Mouse (Mus musculus) cerebellum, adult 2 months (tissue): Measurements from ENCODE around the gene Esrrb. TPM values are rescaled to one million over a fixed set of nuclear protein-coding genes. Genes with fewer than 3 reads are reported as not detected.

ENCODE experiments used
- DNase-seq, 2 experiments: peaks; one replicate each; pipeline ENCODE4 v3.0.0; 2021
- H3K27ac ChIP-seq: fragments of 200-500 bp; 2 replicates; pipeline ENCODE4 v1.5.1; 2012; ENCODE audit warnings: low read length, control low read depth, inconsistent platforms; ENCODE audit not compliant: insufficient read depth
- H3K27me3 ChIP-seq: fragments of 200-500 bp; 2 replicates; pipeline ENCODE4 v1.6.1; 2012; ENCODE audit warnings: inconsistent platforms, mild to moderate bottlenecking, low read length, moderate library complexity; ENCODE audit not compliant: control insufficient read depth, insufficient read depth
- H3K4me1 ChIP-seq: fragments of 200-500 bp; 2 replicates; pipeline ENCODE4 v1.6.1; 2011; ENCODE audit warnings: low read length; ENCODE audit not compliant: control insufficient read depth, insufficient read depth
- H3K4me3 ChIP-seq: fragments of 200-500 bp; replicated peaks from 2 replicates; pipeline ENCODE3; 2011; ENCODE audit warnings: mild to moderate bottlenecking, low read depth, low read length, control low read depth; ENCODE audit not compliant: insufficient read depth
- CTCF ChIP-seq: fragments of 200-500 bp; IDR thresholded peaks from 2 replicates; pipeline ENCODE4 v1.5.1; 2011; ENCODE audit warnings: low read depth, mild to moderate bottlenecking, control low read depth, low read length, moderate library complexity, borderline replicate concordance; ENCODE audit not compliant: insufficient read depth
- POLR2A ChIP-seq: fragments of 200-500 bp; IDR thresholded peaks from 2 replicates; pipeline ENCODE4 v1.6.1; 2011; ENCODE audit warnings: low read length, control low read depth, borderline replicate concordance; ENCODE audit not compliant: insufficient read depth
- WGBS: fragments of 180-500 bp; shearing (Covaris S2); methylation state at CpG from one replicate; pipeline ENCODE4 v1.1.7; 2018; 5-methylcytosine and 5-hydroxymethylcytosine counted together
- polyA plus RNA-seq: library from polyadenylated mRNA; depleted of rRNA; stranded (reverse); fragments of >200 nt; gene quantifications from 2 replicates; pipeline ENCODE4 v1.2.3, GENCODE M21; 2012

Gene Esrrb
- polyA plus RNA-seq, 1 experiment: 9.8 TPM

- 75% methylated on average over 8 of the region's 8 CpGs for WGBS
- no peak for DNase-seq
- H3K27me3 ChIP-seq: no peaks in the 10 kb centered on the region
- no peak overlapping the region for H3K4me3 ChIP-seq
- no peak overlapping the region for H3K27ac ChIP-seq
- TF ChIP-seq POLR2A (no peak), CTCF (no peak)
- 0 out of 2 replicates have a peak, but pooled peaks cover 3% of the 10 kb centered on the region for H3K4me1 ChIP-seq
Observed at GRCm38 (mm10) chr12:86349477-86349876, 11.4 kb upstream of the Esrrb start.

- TF ChIP-seq POLR2A: no peak
- TF ChIP-seq CTCF: no peak
Observed at GRCm38 (mm10) chr12:86359406-86359805, 1.5 kb upstream of the Esrrb start.

GRCm38 (mm10) chr12:86359873-86360272 is 1.0 kb upstream of the Esrrb start:
- no peak overlapping the region for H3K4me3 ChIP-seq
- H3K27me3 ChIP-seq: no peaks in the 10 kb centered on the region
- no peak overlapping the region for H3K27ac ChIP-seq
- TF ChIP-seq CTCF (no peak), POLR2A (no peak)
- no peaks in the 10 kb centered on the region; the same call in 1 of the 2 replicates for H3K4me1 ChIP-seq
- WGBS: 83% methylated on average over 8 of the region's 8 CpGs
- DNase-seq: no peak

More at GRCm38 (mm10) chr12:86359406-86359805, 1.5 kb upstream of the Esrrb start:
- no peak overlapping the region for H3K4me3 ChIP-seq
- no peak overlapping the region for H3K27ac ChIP-seq
- no peaks in the 10 kb centered on the region; the same call in 1 of the 2 replicates for H3K4me1 ChIP-seq
- no peaks in the 10 kb centered on the region for H3K27me3 ChIP-seq
- DNase-seq: no peak
- 16% methylated on average over 6 of the region's 6 CpGs for WGBS

GRCm38 (mm10) chr12:86364285-86364684 is 3.4 kb downstream of the Esrrb start:
- Histone ChIP-seq H3K27me3 (no peaks in the 10 kb centered on the region), H3K4me1 (no peaks in the 10 kb centered on the region; the same call in 1 of the 2 replicates), H3K4me3 (no peak overlapping the region), H3K27ac (no peak overlapping the region)
- WGBS: 29% methylated on average over 5 of the region's 5 CpGs
- DNase-seq: no peak
- TF ChIP-seq CTCF (no peak), POLR2A (no peak)

GRCm38 (mm10) chr12:86364756-86365155 is 3.8 kb downstream of the Esrrb start:
- Histone ChIP-seq H3K4me1 (no peaks in the 10 kb centered on the region), H3K4me3 (no peak overlapping the region), H3K27ac (no peak overlapping the region), H3K27me3 (no peaks in the 10 kb centered on the region)
- WGBS: 50% methylated on average over 5 of the region's 5 CpGs
- DNase-seq: no peak
- TF ChIP-seq CTCF (no peak), POLR2A (no peak)

- 69% methylated on average over 17 of the region's 17 CpGs for WGBS
- TF ChIP-seq CTCF (no peak), POLR2A (no peak)
- no peak overlapping the region for H3K4me3 ChIP-seq
- H3K27me3 ChIP-seq: no peaks in the 10 kb centered on the region
- peak in 1 of 2 experiments; percentile 5 for DNase-seq
- no peaks in the 10 kb centered on the region; the same call in 1 of the 2 replicates for H3K4me1 ChIP-seq
- no peak overlapping the region for H3K27ac ChIP-seq
Observed at GRCm38 (mm10) chr12:86370611-86371383, 9.9 kb downstream of the Esrrb start.

- Histone ChIP-seq H3K27ac (no peak overlapping the region), H3K4me1 (no peaks in the 10 kb centered on the region; the same call in none of the 2 replicates), H3K27me3 (no peaks in the 10 kb centered on the region), H3K4me3 (no peak overlapping the region)
- no peak for TF ChIP-seq CTCF
- 69% methylated on average over 8 of the region's 8 CpGs for WGBS
- DNase-seq: no peak
Observed at GRCm38 (mm10) chr12:86374286-86374685, 13.4 kb downstream of the Esrrb start.

GRCm38 (mm10) chr12:86379672-86380213 is 18.8 kb downstream of the Esrrb start:
- DNase-seq: peak; percentile 14 to 17
- TF ChIP-seq POLR2A: no peak
- H3K4me3 ChIP-seq: no peak overlapping the region
- H3K4me1 ChIP-seq: peaks cover 2% of the 10 kb centered on the region; the same call in 1 of the 2 replicates
- 16% methylated on average over 15 of the region's 15 CpGs for WGBS
- no peak overlapping the region for H3K27ac ChIP-seq
- no peaks in the 10 kb centered on the region for H3K27me3 ChIP-seq
